Mouse (Mus musculus): ENCODE results near the gene Gm49711.
"Not testable (repeated sequence)": the region's sequence is repeated elsewhere in the genome, so short reads cannot be mapped to it uniquely, and the experiment has no call there.

Gene Gm49711

DNA sequence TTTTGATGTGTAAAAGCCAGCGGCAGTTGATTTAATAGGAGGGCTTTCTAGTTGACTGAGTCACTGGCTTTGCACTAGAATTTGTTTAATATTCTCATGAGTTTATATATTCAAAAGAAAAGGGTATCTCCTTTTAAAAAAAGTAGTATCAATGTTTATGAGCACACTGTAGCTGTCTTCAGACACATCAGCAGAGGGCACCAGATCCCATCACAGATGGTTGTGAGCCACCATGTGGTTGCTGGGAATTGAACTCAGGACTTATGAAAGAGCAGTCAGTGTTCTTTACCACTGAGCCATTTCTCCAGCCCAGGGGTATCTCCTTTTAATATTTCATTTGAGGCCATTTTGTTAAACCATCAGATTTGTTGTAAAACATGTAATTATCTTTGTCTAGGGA lies 4.7 kb downstream of the Gm49711 start:
- DNase-seq (ENCODE audit: low spot score in 2 of 2) = no peak

GRCm38 (mm10) chr16:92064801-92065200 lies 6.7 kb downstream of the Gm49711 start:
- no peak for DNase-seq (ENCODE audit: low spot score in 2 of 2)

- DNase-seq (ENCODE audit: low spot score in 2 of 2) = no peak
Measured at GRCm38 (mm10) chr16:92070338-92070737, 12.2 kb downstream of the Gm49711 start.

DNA sequence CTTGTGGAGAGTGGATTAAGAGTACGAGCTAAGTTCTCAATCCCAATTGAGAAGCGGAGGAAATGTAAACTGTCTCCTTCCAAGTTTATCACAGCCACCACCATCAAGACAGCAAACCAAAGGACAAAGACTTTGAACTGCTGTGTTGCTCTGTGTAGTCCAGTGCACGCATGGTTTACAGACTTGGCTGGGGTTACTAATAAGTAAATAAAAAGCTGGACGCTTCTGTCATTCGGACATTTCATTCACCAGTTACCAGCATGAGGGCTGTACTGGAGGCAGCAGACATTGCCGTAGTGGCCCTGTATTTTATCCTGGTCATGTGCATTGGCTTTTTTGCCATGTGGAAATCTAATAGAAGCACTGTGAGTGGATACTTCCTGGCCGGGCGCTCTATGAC lies 18.7 kb downstream of the Gm49711 start:
- DNase-seq (ENCODE audit: low spot score in 2 of 2) = no peak

- no peak for DNase-seq (ENCODE audit: low spot score in 2 of 2)
Measured at GRCm38 (mm10) chr16:92083771-92084453, 25.8 kb downstream of the Gm49711 start.

GRCm38 (mm10) chr16:92089225-92089624 lies 31.1 kb downstream of the Gm49711 start:
- no peak for DNase-seq (ENCODE audit: low spot score in 2 of 2)

- DNase-seq (ENCODE audit: low spot score in 2 of 2) = no peak
Measured at GRCm38 (mm10) chr16:92091876-92092275, 33.8 kb downstream of the Gm49711 start.

- DNase-seq (ENCODE audit: low spot score in 2 of 2) = no peak
Measured at GRCm38 (mm10) chr16:92098351-92099051, 40.4 kb downstream of the Gm49711 start.

- no peak for DNase-seq (ENCODE audit: low spot score in 2 of 2)
Measured at GRCm38 (mm10) chr16:92099598-92099997, 41.5 kb downstream of the Gm49711 start.

- DNase-seq (ENCODE audit: low spot score in 2 of 2) = no peak
Measured at GRCm38 (mm10) chr16:92100111-92100510, 42.0 kb downstream of the Gm49711 start.

DNA sequence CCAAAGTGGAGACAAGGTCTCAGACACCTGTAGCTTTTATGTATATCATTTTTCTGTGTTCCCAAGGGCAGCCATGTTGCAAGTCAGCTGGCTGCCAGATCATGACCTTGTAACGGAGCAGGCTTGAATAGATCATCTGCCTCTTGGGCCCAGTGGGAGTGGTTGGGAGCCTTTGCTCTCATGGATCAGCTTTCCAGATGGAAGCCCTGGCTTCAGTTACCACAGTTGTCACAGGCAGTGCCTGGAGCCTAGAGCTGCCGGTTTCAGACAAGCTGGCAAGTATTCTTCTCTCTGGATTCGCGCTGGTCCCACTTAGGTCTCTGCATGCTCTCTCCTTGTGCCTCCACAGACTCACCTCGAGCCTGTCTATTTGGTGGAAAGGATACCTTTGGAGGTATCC lies 44.0 kb downstream of the Gm49711 start:
- DNase-seq (ENCODE audit: low spot score in 2 of 2) = no peak

DNA sequence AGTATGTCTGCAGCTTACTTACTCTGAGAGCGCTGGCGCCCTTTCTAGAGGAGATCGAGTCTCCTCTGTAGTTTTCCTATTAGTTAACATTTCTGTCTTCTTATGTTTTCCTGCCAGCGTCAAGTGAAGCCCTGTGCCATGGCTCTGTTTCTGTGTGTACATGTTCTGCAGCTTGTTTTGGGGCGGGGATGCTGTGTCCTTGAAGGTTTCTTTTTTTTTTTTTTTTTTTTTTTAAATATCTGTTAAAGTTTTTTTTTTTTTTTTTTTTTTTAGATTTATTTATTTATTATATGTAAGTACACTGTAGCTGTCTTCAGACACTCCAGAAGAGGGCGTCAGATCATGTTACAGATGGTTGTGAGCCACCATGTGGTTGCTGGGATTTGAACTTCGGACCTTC lies 44.8 kb downstream of the Gm49711 start:
- DNase-seq (ENCODE audit: low spot score in 2 of 2) = not testable (repeated sequence)

GRCm38 (mm10) chr16:92103572-92104331 lies 45.6 kb downstream of the Gm49711 start:
- no peak for DNase-seq (ENCODE audit: low spot score in 2 of 2)

DNA sequence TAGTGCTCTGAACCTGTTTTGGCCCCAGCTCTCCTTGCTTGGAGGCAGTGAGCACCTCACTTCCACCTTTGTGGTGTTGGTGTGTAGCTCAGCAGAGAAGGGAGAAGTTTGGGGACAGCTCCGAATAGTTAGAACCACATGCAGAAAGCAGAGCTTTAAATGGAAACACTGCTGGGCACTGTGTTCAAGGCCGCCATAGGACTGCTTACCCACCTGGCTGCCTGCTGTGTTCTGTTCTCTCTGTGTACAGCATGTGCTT lies 46.1 kb downstream of the Gm49711 start:
- DNase-seq (ENCODE audit: low spot score in 2 of 2) = no peak

GRCm38 (mm10) chr16:92104951-92105350 lies 46.8 kb downstream of the Gm49711 start:
- no peak for DNase-seq (ENCODE audit: low spot score in 2 of 2)

- DNase-seq (ENCODE audit: low spot score in 2 of 2) = no peak
Measured at GRCm38 (mm10) chr16:92105631-92106030, 47.5 kb downstream of the Gm49711 start.

DNA sequence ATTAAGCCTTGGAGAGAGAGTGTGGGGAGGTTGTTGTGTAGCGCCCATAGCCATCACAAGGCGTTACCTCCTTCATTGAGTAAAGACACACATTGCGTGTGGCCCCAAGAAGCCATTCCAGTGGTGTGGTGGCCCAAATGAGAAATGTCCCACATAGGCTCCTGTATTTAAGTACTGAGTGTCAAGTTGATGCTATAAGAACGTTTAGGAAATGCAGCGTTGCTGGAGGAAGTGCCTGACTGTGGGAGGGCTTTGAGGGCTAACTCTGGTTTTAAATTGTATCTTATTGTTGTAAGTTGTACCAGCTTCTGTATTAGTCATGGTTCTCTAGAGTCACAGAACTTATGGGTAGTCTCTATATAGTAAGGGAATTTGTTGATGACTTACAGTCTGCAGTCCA lies 49.2 kb downstream of the Gm49711 start:
- no peak for DNase-seq (ENCODE audit: low spot score in 2 of 2)

DNA sequence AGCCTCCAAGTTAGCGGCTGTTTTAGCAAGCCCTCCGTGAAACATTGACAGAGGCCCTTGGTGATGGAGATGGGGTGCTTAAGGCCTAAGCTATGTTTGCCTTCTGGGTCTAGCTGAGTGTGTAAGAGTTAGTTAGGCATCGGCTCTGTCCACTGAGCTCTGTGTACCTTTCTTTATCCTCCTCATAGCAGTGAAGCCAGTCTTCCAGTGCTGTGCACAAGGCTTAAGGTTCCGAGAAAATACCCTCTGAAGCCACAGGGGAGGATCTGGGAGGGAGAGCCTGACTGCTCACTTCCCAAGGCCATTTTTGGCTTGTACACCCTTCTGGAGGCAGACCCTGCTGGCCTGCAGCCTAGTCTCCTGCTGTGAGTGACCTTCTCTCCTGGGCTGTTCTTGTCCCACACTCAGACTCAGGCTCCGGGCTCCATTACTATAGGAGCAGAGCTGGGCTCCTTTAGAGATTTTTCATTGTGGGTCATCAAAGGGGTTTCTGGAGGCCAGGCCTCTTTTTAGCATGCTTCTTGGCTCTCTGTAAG lies 56.7 kb downstream of the Gm49711 start:
- DNase-seq (ENCODE audit: low spot score in 2 of 2) = no peak

- DNase-seq (ENCODE audit: low spot score in 2 of 2) = no peak
Measured at GRCm38 (mm10) chr16:92115611-92116421, 57.7 kb downstream of the Gm49711 start.

- DNase-seq (ENCODE audit: low spot score in 2 of 2) = no peak
Measured at GRCm38 (mm10) chr16:92117337-92118209, 59.5 kb downstream of the Gm49711 start.

DNA sequence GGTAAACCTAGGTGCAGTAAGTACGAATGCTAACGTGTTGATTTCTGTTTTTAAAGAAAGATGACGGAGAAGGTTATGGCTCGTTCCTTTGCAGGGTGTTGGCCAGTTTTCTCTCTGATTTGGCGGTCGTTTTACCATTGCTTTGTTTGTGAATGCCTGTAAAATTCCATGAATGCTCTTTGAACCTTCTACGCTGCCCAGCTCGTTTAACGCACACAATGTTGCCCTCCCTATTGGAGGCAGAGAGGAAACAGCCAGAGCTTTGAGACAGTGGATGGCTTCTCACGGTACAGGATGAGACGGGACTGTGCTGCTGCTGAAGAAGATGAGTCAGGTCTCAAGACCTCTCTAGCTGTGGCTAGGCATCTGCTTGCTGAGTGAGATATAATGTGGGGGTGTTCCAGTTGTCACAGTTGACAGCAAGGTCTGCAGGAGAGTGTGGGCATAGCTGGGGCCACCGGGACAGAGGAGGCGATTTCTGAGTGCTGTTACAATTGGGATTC lies 60.9 kb downstream of the Gm49711 start:
- DNase-seq (ENCODE audit: low spot score in 2 of 2) = no peak
